ENCODE assay signal across 26 mouse cellular contexts in the genomic region with DNA sequence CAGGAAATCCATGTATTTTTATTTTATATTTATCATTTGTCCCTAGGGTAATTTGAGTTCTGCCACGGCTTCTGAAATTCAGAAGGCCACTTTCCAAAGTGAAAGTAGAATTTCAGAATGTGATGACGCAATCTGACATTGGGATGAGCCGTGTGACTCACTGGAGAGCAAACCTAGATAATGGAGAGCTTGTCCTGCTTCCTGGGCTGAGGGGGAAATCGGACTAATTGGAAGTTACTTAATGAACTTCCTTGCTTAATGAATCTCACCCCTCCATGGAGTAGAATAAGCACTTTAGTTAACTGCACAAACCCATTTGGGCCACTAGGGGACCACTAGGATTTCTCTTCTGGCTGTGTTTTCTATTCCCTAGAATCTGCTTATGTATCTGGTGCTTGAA. TPM values are rescaled to one million over a fixed set of nuclear protein-coding genes. Genes with fewer than 3 reads are reported as not detected.
DNase-seq lines count a peak whose midpoint lies in the region; ATAC-seq and TF ChIP-seq lines count a peak whose summit lies in the region.
"Had no signal": no experiment of that assay in that cellular context is flagged by ENCODE, and none has a peak within 500 bp of the region (broad histone marks: within the 10 kb centered on the region; RNA-seq: fewer than 3 reads in every experiment).

No protein-coding gene starts in this region.

- H3K4me3 ChIP-seq in intestine, postnatal 0 days (ENCODE audit: low read depth, low read length), result no peak overlapping the region
- H3K4me3 ChIP-seq in intestine, embryonic 16.5 days (ENCODE audit: low read length), result no peak overlapping the region
- peak overlapping the region; percentile 42 to 45; a peak in 2 of 4 replicates for H3K4me3 ChIP-seq in MEL (ENCODE audit: control insufficient read depth in 1 of 2, insufficient read depth in 1 of 2, low read depth in 2 of 2, low read length in 2 of 2)
- H3K4me3 ChIP-seq: forebrain, embryonic 12.5 days; heart, embryonic 12.5 days; hindbrain, embryonic 15.5 days; midbrain, embryonic 10.5 days; neural tube, embryonic 15.5 days had no signal

- no peak overlapping the region for H3K9ac ChIP-seq in intestine, postnatal 0 days (ENCODE audit: low read depth, low read length)
- H3K9ac ChIP-seq in intestine, embryonic 16.5 days (ENCODE audit: low read depth, low read length), result no peak overlapping the region
- no peak overlapping the region for H3K9ac ChIP-seq in MEL (ENCODE audit: control insufficient read depth, low read depth, low read length, poor library complexity, severe bottlenecking)
- H3K9ac ChIP-seq: forebrain, embryonic 12.5 days; heart, embryonic 12.5 days; hindbrain, embryonic 15.5 days; neural tube, embryonic 15.5 days had no signal

- DNase-seq in 3T3-L1 (ENCODE audit: low read depth, low spot score) (peak; percentile 32), MEL (ENCODE audit: low read depth, low spot score) (peak; percentile 4)
- peak; percentile 44 for DNase-seq in adrenal gland, postnatal 14 days
- DNase-seq in B cell, adult 2 months, result no peak
- DNase-seq in natural killer cell, adult 2 months (ENCODE audit: low spot score in 2 of 2), result no peak
- DNase-seq: cerebellum, adult 9-10 months; kidney, adult 2 months; kidney, postnatal 25 days; lung, postnatal 36 days; thymus, adult 18-20 months had no signal

- ATAC-seq in intestine, postnatal 0 days, result no peak
- ATAC-seq in intestine, embryonic 16.5 days, result no peak
- ATAC-seq: Patski had no signal

- no peaks in the 10 kb centered on the region for H3K36me3 ChIP-seq in intestine, postnatal 0 days (ENCODE audit: control insufficient read depth, insufficient read depth)
- no peaks in the 10 kb centered on the region for H3K36me3 ChIP-seq in intestine, embryonic 16.5 days (ENCODE audit: control insufficient read depth, insufficient read depth, low read length)
- H3K36me3 ChIP-seq in MEL (ENCODE audit: control insufficient read depth in 1 of 2, insufficient read depth in 2 of 2, low read length in 2 of 2), result no peaks in the 10 kb centered on the region
- H3K36me3 ChIP-seq: forebrain, embryonic 12.5 days; heart, embryonic 12.5 days; hindbrain, embryonic 15.5 days; midbrain, embryonic 10.5 days; neural tube, embryonic 15.5 days had no signal

- H3K79me2 ChIP-seq in MEL (ENCODE audit: control insufficient read depth, insufficient read depth, low read length, poor library complexity), result no peaks in the 10 kb centered on the region

- H3K27me3 ChIP-seq in intestine, postnatal 0 days (replicated peaks; ENCODE audit: control insufficient read depth, insufficient read depth, low read length), result no peaks in the 10 kb centered on the region
- no peaks in the 10 kb centered on the region for H3K27me3 ChIP-seq in intestine, embryonic 16.5 days (replicated peaks; ENCODE audit: control insufficient read depth, insufficient read depth, low read length)
- H3K27me3 ChIP-seq in MEL (ENCODE audit: control insufficient read depth in 1 of 2, insufficient read depth in 2 of 2, low read length in 2 of 2), result no peaks in the 10 kb centered on the region
- H3K27me3 ChIP-seq: forebrain, embryonic 12.5 days; heart, embryonic 12.5 days; hindbrain, embryonic 15.5 days; neural tube, embryonic 15.5 days; Patski had no signal

- no peaks in the 10 kb centered on the region for H3K4me1 ChIP-seq in intestine, postnatal 0 days (replicated peaks; ENCODE audit: control insufficient read depth, insufficient read depth, low read length)
- H3K4me1 ChIP-seq in intestine, embryonic 16.5 days (ENCODE audit: control insufficient read depth, insufficient read depth, low read length), result no peaks in the 10 kb centered on the region
- H3K4me1 ChIP-seq in MEL (ENCODE audit: control insufficient read depth in 1 of 2, insufficient read depth in 2 of 2, low read length in 2 of 2), result no peaks in the 10 kb centered on the region
- H3K4me1 ChIP-seq: forebrain, embryonic 12.5 days; heart, embryonic 12.5 days; hindbrain, embryonic 15.5 days; midbrain, embryonic 10.5 days; neural tube, embryonic 15.5 days had no signal

- TF ChIP-seq EP300 in MEL (IDR thresholded peaks at IDR 0.05; ENCODE audit: low read depth in 1 of 2, low read length in 2 of 2), result no peak

- no peak overlapping the region for H3K4me2 ChIP-seq in intestine, postnatal 0 days (replicated peaks; ENCODE audit: low read depth)
- no peak overlapping the region for H3K4me2 ChIP-seq in intestine, embryonic 16.5 days (ENCODE audit: low read depth, low read length)
- H3K4me2 ChIP-seq: forebrain, embryonic 12.5 days; heart, embryonic 12.5 days; hindbrain, embryonic 15.5 days; neural tube, embryonic 15.5 days had no signal

- no peak for TF ChIP-seq POLR2A in MEL (IDR thresholded peaks at IDR 0.05; ENCODE audit: control insufficient read depth in 1 of 2, insufficient read depth in 1 of 2, low read depth in 1 of 2, low read length in 2 of 2, poor library complexity in 1 of 2)

- no peak for TF ChIP-seq RAD21 in MEL (IDR thresholded peaks at IDR 0.05; ENCODE audit: low read depth, low read length)

- H3K9me3 ChIP-seq in intestine, postnatal 0 days (ENCODE audit: control insufficient read depth), result no peaks in the 10 kb centered on the region
- H3K9me3 ChIP-seq in intestine, embryonic 16.5 days (ENCODE audit: control insufficient read depth, low read length), result no peaks in the 10 kb centered on the region
- no peaks in the 10 kb centered on the region for H3K9me3 ChIP-seq in MEL (replicated peaks; ENCODE audit: insufficient read depth, low read length)
- H3K9me3 ChIP-seq: forebrain, embryonic 12.5 days; heart, embryonic 12.5 days; hindbrain, embryonic 15.5 days; midbrain, embryonic 10.5 days; neural tube, embryonic 15.5 days had no signal

- WGBS in intestine, postnatal 0 days, result 68% methylated on average over 4 of the region's 4 CpGs
- WGBS in intestine, embryonic 16.5 days, result 77% methylated on average over 4 of the region's 4 CpGs

- no peak overlapping the region for H3K27ac ChIP-seq in intestine, postnatal 0 days (ENCODE audit: low read depth, low read length)
- H3K27ac ChIP-seq in intestine, embryonic 16.5 days (ENCODE audit: low read length), result no peak overlapping the region
- no peak overlapping the region for H3K27ac ChIP-seq in MEL (ENCODE audit: control insufficient read depth, low read depth, low read length)
- H3K27ac ChIP-seq: forebrain, embryonic 12.5 days; hindbrain, embryonic 15.5 days; midbrain, embryonic 10.5 days; neural tube, embryonic 15.5 days had no signal

- TF ChIP-seq CTCF in intestine, postnatal 0 days (IDR thresholded peaks at IDR 0.05; ENCODE audit: low read depth), result 0 out of 2 replicates have a peak, but pooled peaks have one; percentile 7
- no peak for TF ChIP-seq CTCF in MEL (IDR thresholded peaks at IDR 0.05 in 2 of 3, conservative IDR thresholded peaks at IDR 0.05 in 1 of 3; ENCODE audit: control insufficient read depth in 1 of 3, insufficient read depth in 1 of 3, low read depth in 2 of 3, low read length in 3 of 3, poor library complexity in 1 of 3, severe bottlenecking in 1 of 3)

TF ChIP-seq in MEL, 35 proteins besides CTCF, POLR2A, EP300 and RAD21:
- TF ChIP-seq GATA1 (IDR thresholded peaks at IDR 0.05; ENCODE audit: low read depth, low read length) (no peak), ELF1 (IDR thresholded peaks at IDR 0.05; ENCODE audit: low read depth, low read length) (no peak), NELFE (IDR thresholded peaks at IDR 0.05; ENCODE audit: low read depth, low read length) (no peak), RCOR1 (IDR thresholded peaks at IDR 0.05; ENCODE audit: low read depth, low read length) (no peak)

RNA-seq across cellular contexts. Expression of a gene that starts 5.4 kb away (rescaled TPM):
- not detected in 2 replicates for polyA plus RNA-seq in intestine, postnatal 0 days (2015; fragmentation: Nextera tagmentation; extraction: Ambion mirVana)
- not detected in 2 replicates for polyA plus RNA-seq in intestine, embryonic 16.5 days (2015; fragmentation: Nextera tagmentation; extraction: Ambion mirVana)
- total RNA-seq in MEL (2012; rRNA removed), result not detected in 2 replicates
- polyA plus RNA-seq in MEL (2012; ENCODE audit: insufficient read depth in 1 of 2, insufficient read length in 2 of 2, low read depth in 1 of 2, low replicate concordance in 2 of 2, missing spikeins in 1 of 2), result not detected
- 0.34 TPM in 1 of 2 replicates, not detected in the other for total RNA-seq in adrenal gland, postnatal 14 days (2021)
- total RNA-seq: adrenal gland, adult 18-20 months; gastrocnemius, postnatal 4 days; heart, postnatal 25 days; layer of hippocampus, postnatal 10 days had no signal
- polyA plus RNA-seq: forebrain, embryonic 12.5 days; heart, embryonic 12.5 days; hindbrain, embryonic 15.5 days; kidney, adult 2 months; limb, embryonic 14.5 days; liver, embryonic 16.5 days; midbrain, embryonic 10.5 days; neural tube, embryonic 15.5 days; Patski; small intestine, adult 2 months; urinary bladder, adult 2 months had no signal

Comparison
In these comparisons a context has a peak if more than half of its experiments do, and no peak if none do; other contexts are left out.
1. H3K4me3 ChIP-seq: peak in MEL (2 of 2); none in intestine, postnatal 0 days (single experiment) and intestine, embryonic 16.5 days (single experiment).
2. DNase-seq: peak in 3T3-L1 (single experiment), MEL (single experiment) and adrenal gland, postnatal 14 days (single experiment); none in B cell, adult 2 months (0 of 2) and natural killer cell, adult 2 months (0 of 2).